Mouse (Mus musculus): Measurements from ENCODE around the gene Gm20388.

DNA sequence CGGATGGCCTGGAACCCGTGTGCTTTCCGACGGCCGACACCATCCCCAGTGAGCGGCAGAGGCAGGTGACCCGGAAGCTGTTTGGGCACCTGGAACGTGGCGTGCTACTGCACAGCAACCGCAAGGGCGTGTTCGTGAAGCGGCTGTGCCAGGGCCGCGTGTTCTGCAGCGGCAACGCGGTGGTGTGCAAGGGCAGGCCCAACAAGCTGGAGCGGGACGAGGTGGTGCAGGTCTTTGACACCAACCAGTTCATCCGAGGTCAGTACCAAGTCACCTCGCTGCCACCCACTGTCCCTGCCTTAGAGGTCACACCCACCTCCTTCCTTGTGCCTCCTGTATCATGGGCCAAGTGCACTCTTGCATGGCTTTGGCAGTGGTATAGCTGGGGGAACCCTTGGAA is 842.8 kb downstream of the Gm20388 start:
- no peak for TF ChIP-seq POLR2A (IDR thresholded peaks at IDR 0.05; ENCODE audit: borderline replicate concordance, insufficient read depth, low read length)
- no peak for TF ChIP-seq CTCF (IDR thresholded peaks at IDR 0.05; ENCODE audit: borderline replicate concordance, insufficient read depth, low read depth, low read length)
